Mouse (Mus musculus) olfactory bulb, adult 2 months (tissue): ENCODE results near the gene Pou5f1.

Experiments
- CTCF ChIP-seq: fragments of 200-500 bp; IDR thresholded peaks from 2 replicates; pipeline ENCODE4 v1.5.1; 2012; ENCODE audit warnings: low read depth, mild to moderate bottlenecking, low read length, moderate library complexity; ENCODE audit not compliant: insufficient read depth
- POLR2A ChIP-seq: fragments of 200-500 bp; IDR thresholded peaks from 2 replicates; pipeline ENCODE4 v1.6.1; 2012; ENCODE audit warnings: mild to moderate bottlenecking, low read depth, low read length, moderate library complexity; ENCODE audit not compliant: insufficient read depth

GRCm38 (mm10) chr17:35549437-35550142 lies 43.8 kb downstream of the Pou5f1 start:
- no peak for TF ChIP-seq CTCF
- no peak for TF ChIP-seq POLR2A
